Mouse (Mus musculus) hematopoietic stem cell, adult 5-6 weeks (primary cell): ENCODE data around the gene Nrgn. TPM values are rescaled to one million over a fixed set of nuclear protein-coding genes. Genes with fewer than 3 reads are reported as not detected.
A peak's percentile ranks its signal among the peaks of the same experiment; 100 is the strongest.

Experiments used
- ATAC-seq, 2 experiments: fragments of 125-278 bp in 1 of 2; replicated peaks in 1 of 2; 2 replicates each; pipeline ENCODE4 v1.8.0; 2016 to 2017; ENCODE audit warnings: inconsistent platforms in 2 of 2, mild to moderate bottlenecking in 2 of 2, moderate number of reproducible peaks in 2 of 2, low read depth in 1 of 2, moderate TSS enrichment in 1 of 2; ENCODE audit not compliant: low FRiP score in 2 of 2, poor library complexity in 2 of 2, severe bottlenecking in 2 of 2, insufficient read depth in 1 of 2, low TSS enrichment in 1 of 2
- total RNA-seq: library from RNA; stranded (forward); fragments of 172-1452, 232-1000 nt; gene quantifications from 2 replicates; pipeline ENCODE4 v1.2.3, GENCODE M21; 2017

The Nrgn gene
- total RNA-seq, 1 experiment from 2014 or later: 24.4 TPM

DNA sequence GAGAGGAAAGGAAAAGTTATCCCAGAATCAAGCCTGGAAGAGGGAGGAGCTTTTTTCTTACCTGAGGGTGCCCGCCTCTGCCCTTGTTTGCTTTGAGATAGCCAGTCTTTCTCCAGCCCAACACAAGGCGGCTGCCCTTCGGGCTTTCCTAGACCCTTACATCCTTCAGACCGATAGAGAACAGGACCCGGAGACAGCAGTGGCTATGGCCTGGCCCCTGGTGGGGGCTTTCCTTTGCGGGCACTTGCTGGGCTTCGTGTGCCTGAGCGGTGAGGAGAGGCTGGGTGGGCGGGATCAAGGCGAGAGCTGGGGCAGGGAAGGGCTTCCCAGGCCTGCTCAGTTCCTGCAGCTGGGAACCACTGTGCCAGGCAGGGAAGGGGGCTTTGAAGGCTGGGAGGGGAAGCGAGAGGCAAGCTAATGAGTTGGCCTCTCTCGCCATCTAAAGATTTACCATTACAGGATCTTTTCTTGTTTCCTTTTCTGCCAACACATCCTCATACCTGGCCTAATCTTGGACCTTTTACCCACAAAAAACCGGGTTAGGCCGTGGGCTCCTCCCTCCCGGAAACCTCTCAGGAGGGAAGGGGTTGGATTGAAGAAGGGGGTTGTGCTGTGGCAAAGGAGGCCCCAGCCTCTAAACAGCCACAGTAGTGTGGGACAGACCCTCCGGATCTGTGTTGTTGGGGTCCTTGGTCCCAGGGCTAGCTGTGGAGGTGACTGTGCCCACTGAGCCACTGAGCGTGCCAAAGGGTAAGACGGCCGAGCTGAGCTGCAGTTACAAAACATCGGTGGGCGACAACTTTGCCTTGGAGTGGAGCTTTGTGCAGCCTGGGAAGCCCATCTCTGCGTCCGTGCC is 13.3 kb downstream of the Nrgn start, which contains the start of gene Vsig2:
TSS of gene Vsig2 (plus strand) at position 86 of the 856 bp plus-strand sequence.
- ATAC-seq: no peak

DNA sequence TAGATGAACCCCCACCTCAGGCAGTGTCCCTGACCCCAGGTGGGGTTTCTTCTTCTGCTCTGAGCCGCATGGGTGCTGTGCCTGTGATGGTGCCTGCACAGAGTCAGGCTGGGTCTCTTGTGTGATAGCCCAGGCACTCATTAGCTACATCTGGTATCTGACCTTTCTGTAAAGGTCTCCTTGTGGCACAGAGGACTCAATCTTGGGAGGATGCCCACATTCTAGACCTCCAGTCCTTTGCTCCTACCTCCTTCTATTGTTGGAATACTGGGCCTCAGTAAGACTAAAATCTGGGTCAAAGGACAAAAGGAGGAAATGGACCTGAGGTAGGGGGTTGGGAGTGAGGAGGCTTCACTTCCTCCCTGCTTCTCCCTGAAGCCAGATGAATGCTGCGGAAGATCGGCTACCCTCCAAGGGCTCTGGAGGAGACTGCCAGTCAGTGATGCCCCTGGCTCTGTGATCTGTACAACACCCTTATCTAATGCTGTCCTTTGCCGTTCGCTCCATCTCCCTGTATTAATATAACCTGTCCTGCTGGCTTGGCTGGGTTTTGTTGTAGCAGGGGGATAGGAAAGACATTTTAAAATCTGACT is 14.9 kb downstream of the Nrgn start:
- no peak for ATAC-seq

DNA sequence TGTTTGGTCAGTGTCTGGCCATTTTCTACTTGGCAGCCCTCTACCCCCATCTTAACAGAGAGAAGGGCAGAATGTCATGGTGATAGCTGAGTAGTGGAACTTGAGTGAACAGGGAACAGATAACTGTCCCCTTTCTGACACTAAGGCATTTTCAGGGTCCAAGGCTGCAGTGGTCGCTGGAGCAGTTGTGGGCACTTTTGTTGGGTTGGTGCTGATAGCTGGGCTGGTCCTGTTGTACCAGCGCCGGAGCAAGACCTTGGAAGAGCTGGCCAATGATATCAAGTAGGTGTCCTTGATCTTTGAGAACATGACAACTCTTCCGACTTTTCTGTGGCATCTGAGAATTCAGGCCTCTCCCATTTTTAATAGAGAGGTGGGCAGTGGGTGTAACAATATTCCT is 15.9 kb downstream of the Nrgn start:
- ATAC-seq: no peak

DNA sequence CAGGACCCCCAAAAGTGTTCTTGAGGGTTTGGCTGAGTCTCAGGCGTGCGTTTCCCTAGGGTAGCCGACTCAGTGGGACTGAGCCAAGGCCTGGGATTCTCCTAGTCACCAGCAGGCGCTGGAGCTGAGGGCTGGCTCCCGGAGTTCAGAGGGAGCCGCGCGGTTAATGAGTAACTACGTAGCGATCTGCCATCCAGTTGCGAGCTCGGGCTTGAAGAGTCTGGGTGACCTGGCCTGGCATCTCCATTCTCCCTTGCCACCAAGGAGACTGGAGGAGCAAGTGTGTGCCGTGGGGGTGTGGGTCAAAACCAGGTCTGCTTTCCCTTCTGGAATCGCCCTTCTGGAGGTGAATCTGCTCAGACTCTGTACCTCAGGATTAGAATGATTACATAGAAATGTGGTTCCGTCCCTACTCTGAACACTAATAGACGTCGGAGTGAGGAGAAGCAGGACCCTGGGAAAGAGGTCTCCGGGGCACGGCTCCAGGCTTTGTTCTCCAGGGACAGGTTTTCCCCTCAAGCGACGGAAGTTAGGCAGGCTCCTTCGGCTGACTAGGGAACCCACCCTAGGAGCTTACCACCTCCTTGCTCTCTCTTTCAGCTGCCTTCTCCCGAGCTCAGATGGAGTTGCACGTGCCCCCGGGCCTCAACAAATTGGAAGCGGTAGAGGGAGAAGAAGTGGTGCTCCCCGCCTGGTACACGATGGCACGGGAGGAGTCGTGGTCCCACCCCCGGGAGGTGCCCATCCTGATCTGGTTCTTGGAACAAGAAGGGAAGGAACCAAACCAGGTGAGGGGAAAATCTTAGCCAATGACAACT is 21.6 kb downstream of the Nrgn start:
- ATAC-seq: peak; percentile 51 to 54; a peak in 3 of 4 replicates

DNA sequence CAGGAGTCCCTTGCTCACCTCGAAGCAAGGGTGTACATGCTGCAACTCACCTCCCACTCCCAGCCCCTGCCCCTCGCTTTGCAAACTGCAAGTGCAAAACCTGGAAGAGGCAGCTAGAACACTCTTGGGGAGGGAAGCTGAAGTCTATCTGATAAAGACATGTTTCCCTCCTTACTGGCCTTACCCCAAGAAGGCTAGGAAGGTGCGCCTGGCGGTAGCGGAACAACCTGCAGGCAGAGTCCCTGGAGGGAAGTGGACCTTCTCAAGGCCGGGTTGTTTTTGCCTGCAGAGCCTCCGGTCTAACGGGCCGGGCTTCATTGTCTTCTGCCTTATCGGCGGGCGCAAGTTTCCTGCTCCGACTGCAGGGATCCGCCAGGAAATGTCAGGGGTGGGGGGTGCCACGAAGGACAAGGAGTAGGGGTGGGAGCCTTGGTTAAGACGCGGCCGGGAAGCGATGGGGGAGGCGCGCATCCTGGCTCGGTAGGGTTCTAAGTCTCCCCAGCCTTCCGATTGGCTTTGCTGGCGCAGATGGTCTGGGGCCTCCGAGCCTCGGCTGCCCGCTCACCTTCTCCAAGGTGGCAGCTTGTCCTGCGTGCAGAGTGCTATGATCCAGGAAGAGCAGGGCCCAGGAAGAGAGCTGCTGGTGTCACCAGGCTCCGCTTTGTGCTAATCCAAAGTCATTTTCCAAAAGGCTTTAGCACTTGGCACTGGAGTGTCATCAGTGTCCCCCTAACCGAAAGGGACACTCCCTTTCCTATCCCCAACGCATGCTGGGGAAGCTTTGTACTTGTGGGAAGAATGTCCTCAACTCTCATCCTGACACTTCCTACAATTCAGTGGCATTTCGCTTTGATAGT is 22.4 kb downstream of the Nrgn start:
- peak; percentile 64 to 72 for ATAC-seq

DNA sequence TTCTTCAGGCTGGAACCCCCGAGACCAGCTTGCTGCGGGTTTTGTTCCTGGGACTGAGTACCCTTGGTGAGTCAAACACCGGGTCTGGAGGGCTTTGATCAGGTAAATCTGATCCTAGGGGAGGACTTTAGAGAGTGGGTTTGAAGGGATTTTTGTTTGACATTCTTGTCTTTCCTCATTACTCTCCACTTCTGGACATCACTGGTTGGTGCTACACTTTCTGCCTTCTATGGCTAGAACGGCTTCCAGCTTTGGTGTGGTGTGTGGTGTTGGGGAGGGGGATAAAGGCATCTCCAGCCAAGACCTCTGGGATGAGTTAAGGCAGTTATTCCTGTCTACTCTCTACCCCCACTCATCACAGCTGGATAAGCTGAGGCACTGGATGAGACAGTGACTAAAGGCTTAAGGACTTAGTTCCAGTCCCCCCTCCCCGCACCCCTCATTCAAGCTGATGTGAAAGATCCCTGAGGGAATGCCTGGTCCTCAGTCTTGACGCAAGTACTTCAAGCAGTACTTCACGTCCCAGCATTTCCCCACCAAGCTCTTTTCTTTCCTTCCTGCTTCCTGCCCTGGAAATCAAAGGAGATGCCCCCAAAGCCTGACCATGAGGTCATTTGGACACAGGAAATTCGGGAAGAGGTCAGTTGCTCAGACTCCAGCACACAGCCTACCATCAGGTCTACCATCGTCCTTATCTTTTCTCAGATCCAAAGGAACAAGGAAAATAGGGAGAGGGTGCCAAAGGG is 24.3 kb downstream of the Nrgn start:
- ATAC-seq: no peak

DNA sequence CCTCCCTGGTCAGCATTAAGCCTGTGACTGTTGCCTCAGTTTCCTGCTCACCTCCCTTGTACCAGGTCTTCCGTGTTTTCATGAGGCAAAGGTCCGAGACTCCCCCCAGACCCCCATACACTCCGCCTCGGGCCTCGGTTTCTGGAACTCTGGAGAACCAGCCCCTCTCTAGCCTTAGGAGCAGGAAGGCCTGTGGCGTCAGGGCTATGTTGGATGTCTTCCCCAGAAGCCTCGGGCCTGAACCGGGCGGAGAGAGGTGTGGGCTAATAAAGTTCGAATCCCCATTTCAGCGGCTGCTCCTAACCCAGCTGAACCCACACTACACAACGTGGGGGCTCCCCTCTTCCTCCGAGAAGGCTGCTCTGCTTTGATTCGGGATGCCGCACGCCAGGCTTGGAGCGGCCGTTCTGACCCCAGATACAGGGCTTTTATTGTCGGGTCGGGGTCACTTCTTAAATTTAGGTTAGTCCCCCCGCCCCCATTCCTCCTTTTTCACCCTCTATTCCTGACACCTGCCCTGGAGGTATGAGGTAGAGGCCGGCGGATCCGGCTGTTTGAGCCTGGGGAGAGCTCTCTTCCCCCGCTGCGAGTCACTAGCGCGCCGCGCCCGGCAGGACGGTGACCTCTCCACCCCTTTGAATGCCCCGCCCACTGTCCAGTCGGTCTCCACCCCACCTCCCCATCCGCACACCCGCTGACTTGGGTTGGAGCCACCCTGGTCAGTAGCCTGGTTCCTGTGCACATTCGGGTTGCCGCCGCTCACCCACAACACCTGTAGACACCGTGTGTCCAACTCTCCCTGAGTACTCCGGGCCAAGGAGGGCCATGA is 25.1 kb downstream of the Nrgn start, which contains the start of gene Esam:
TSS of gene Esam (plus strand) at position 683 of the 829 bp plus-strand sequence.
- peak; percentile 7 to 15 for ATAC-seq

DNA sequence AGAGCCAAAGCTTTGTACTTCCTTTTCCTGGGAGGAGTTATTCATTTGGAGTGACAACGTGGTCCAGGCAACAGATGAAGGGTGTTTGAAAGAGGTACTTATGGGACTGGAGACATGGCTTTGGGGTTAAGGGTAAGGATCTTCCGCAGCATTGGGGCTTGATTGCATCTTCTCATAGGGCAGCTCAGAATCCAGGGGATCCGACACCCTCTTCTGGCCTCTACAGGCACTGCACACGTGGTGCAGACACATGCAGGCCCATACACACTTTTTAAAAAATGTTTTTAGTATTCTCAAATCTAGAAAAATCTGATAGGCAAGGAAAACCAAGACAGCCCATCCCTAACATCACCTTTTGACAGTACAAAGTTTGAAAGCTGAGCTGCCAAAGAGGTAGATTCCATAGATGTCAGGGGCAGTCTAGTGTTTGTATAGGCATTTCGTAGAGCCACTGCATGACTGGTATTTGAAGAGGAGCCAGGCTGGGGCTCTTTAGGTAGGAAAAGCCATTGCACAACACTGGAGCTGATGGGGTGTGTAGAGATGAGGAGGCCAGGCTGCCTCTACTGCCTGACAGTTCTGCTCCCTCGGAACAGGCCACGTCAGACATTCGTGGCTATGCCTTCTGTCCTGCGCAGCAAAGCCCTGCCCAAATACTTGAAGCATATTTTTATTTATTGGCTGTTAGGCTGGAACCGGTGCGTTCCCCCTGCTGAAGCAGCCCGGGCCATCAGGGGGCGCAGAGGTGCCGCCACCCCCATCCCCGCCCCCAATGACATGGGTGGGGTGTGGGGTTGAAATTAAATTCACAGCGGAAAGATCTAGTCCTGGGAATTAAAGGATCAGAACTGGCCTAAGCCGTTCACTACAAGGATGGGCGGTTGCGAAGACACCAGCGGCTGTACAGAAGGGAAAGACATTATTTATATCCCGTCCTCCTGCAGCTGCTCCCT is 26.0 kb downstream of the Nrgn start:
- peak; percentile 12 to 28; a peak in 3 of 4 replicates for ATAC-seq

DNA sequence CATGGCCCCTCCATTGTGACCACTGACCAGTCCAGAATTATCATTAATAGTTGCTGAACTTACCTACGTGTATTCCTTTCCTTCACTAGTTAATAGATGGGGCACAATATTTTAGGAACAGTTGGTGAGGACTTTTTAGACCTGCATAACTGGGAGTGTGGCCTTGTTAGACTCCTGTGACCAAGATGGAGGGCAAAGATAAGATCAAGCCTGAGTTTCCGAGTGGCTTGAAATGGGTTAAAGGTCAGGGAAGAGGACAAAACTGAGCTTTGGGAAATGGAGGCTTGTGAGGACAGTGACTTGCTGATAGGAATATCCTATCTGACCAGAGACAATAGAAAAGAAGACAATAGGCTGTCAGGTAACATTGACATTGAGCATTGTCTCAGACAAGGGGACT is 27.2 kb downstream of the Nrgn start:
- no peak for ATAC-seq

DNA sequence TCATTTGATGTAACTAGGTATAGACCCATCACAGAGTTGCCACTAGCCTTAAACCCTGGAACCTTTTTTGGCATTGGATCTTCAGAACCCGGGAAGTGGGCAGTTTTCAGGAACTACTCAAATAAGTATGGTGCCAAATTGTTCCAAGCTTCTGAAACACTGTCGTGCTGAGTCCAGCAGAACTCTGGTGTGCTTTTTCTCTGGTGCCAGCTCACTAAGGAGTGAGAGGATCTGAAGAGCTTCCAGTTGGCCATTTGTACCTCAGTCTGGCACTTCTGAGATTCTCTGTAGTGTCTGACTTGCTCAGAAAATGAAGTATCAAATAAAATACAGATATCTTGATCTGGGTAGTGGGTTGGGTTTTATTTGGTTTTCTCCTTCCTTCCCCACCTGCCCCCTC is 32.7 kb downstream of the Nrgn start:
- no peak for ATAC-seq

DNA sequence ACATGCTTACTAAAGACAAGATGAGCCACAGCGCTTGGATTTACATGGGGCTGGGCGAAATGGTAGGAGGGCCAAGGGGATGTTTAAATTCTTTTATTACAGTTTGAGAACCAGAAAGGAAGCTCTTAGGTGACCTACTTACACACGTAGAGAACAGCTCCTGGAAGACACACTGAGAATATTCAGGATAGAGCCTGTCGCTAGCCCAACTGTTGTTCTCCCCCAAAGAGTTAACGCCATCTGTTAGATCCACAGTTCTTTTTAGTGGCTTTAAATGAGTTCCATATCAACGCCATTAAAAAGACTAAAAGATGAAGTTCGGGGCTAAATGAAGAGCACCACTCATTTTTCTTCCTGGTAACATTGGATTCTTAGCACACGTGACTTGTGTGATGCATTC is 33.7 kb downstream of the Nrgn start:
- no peak for ATAC-seq

DNA sequence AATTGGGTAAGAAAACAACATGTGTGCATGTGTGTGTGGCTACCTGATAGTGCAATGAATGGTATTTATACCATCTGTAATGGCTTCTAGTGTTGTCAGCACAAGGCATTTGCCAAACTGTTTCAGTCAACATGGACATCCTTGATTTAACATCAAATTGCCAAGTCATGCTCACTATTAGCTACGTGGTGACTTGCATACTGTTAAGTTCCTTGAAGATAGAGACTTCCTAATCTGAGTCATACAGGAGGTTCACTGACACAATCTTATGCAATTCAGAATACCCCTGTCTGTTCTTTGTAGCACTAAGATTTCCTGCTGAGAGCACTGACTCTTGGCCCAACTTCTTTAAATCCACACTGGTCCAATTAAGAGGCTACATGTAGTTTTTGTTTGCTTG is 35.2 kb downstream of the Nrgn start:
- peak; percentile 84 to 94 for ATAC-seq

DNA sequence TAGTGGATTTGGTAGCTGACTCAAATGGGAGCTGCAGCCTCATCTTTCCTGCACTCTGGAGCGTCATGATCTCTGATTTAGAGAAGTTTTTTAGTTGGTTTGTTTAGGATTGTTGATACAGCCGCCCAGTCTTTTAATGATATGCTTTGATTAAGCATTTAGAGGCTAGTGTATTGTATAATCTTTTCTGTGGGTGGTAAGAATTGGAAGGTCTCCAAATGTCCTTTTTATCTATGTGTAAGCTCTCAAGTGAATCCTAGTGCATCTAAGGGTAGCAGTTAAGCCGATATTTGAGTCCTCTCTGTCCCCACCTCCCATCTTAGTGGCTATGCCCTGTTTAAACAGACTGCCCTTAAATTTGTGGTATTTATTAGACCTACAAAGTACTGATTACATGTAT is 38.2 kb downstream of the Nrgn start:
- ATAC-seq: no peak

DNA sequence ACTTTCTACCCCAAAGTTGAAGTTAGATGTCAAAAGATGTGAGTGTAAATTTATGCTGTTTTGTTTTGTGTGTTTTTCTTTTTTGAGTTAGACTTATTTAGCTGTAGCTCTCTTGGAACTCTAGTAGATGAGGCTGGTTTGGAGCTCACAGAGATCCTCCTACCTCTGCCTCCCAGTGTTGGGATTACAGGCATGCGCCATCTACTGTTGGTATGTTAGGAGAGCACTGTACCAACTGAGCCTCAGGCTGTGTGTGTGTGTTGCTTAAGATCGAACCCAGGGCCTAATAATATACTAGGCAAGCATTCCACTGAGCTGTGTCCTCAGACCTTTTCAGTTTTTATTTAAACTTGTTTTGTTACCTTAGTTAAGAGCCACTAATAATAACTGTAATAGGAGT is 40.6 kb downstream of the Nrgn start:
- ATAC-seq: 0 out of 4 replicates have a peak, but pooled peaks of 1 of the 2 experiments have one; percentile 27

DNA sequence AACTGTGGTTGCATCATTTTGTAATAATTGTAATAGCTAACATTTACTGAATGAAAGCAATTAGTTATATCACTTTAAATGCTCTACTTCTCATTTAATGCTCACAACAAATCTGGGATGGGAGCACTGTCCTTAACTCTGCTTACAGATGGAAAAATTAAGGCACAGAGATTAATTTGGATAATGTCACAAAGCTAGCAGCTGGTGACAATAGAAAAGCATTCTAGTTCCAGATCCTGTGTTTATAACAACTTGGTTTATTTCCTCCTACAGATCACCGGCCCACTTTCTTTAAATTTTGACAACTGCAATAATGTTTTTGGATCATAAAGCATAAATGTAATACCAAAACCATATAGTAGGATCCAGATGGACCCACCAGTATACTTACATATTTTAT is 46.7 kb downstream of the Nrgn start:
- ATAC-seq: no peak
